Mouse (Mus musculus) Patski (cell line): ENCODE results near the gene Gm5797. TPM values are rescaled to one million over a fixed set of nuclear protein-coding genes. Genes with fewer than 3 reads are reported as not detected.
"Not testable (repeated sequence)": the region's sequence is repeated elsewhere in the genome, so short reads cannot be mapped to it uniquely, and the experiment has no call there.

Experiments used
- ATAC-seq: fragments of 100-300 bp; one replicate; pipeline ENCODE4 v1.8.0; 2021
- CTCF ChIA-PET: fragments of 350-600 bp; sonication (Branson Sonifier 250); formaldehyde crosslinking; loops from one replicate; lab custom pipeline; 2022; ENCODE audit warnings: inconsistent platforms; lab: Charles Lee
- POLR2A ChIA-PET: fragments of 350-600 bp; sonication (Branson Sonifier 250); formaldehyde crosslinking; loops from one replicate; lab custom pipeline; 2022; ENCODE audit warnings: antibody characterized with exemption, inconsistent platforms; lab: Charles Lee
- DNase-seq: peaks from one replicate; pipeline ENCODE4 v3.0.0-alpha.2; 2011; ENCODE audit warnings: low read depth, low spot score
- H3K27me3 ChIP-seq: fragments of 371-371 bp; one replicate; pipeline ENCODE4 v1.5.1; 2021
- in situ Hi-C: fragments of 300-500 bp; cut with MboI; formaldehyde crosslinking; loops from 3 replicates; pipeline ENCODE4 v1.11.1; 2018; ENCODE audit warnings: low pct_unique_long_range_greater_than_20kb, mixed read lengths
- polyA plus RNA-seq: library from polyadenylated mRNA; unstranded; gene quantifications from one replicate; pipeline ENCODE4 v1.2.3, GENCODE M21; 2021

Gm5797 gene
- not detected for polyA plus RNA-seq

DNA sequence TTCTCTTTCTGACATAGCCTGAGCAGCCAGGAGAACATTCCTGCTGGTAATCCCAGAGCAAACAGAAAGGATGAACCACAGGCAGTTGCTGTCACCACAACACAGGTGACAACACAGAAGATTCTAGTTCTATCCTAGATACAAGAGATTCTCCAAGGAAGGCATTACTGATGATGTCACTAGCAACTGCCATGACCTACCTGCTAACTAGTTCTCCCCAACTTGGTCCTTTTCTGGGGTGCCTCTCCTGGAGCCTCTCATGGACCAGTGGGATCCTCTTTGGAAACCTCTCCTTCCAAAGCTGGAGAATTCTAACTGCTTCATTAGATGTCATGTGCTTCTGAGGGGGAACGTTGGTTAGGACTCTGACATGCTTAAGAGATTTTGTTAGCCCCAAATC is at the start of gene Gm5797:
Gm5797 (minus strand) TSS at position 101 of the 400 bp plus-strand sequence.
- ATAC-seq, DNase-seq, in situ Hi-C loops, POLR2A ChIA-PET, CTCF ChIA-PET, H3K27me3 ChIP-seq: not testable (repeated sequence)

DNA sequence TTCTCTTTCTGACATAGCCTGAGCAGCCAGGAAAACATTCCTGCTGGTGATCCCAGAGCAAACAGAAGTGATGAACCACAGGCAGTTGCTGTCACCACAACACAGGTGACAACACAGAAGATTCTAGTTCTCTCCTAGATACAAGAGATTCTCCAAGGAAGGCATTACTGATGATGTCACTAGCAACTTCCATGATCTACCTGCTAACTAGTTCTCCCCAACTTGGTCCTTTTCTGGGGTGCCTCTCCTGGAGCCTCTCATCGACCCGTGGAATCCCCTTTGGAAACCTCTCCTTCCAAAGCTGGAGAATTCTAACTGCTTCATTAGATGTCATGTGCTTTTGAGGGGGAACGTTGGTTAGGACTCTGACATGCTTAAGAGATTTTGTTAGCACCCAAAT is 32.8 kb upstream of the Gm5797 start, which contains the start of gene Gm8374:
Gm8374 (minus strand) TSS at position 101 of the 400 bp plus-strand sequence.
- H3K27me3 ChIP-seq, in situ Hi-C loops, DNase-seq, ATAC-seq, CTCF ChIA-PET, POLR2A ChIA-PET: not testable (repeated sequence)

DNA sequence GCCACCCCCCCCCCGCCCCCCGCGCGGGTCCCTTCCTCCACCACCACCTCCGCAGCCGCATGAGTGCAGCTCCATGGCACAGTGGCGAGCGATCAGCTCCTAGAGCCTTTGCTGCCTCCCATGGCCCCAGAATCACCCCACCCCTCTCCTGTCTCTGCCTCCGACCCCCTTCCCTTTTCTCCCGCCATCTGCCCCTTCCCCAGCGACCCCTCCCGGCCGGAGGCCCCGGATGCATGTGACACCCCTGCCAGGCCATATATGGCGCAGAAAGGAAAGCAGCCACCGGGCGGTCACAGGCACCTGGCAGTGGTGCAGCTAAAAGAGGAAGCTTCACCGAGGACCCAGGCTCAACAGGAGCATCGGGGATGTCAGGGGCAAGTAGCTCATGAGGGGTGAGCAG is 17.1 kb downstream of the Gm5797 start:
- CTCF ChIA-PET, DNase-seq, in situ Hi-C loops, ATAC-seq, H3K27me3 ChIP-seq, POLR2A ChIA-PET: not testable (repeated sequence)

DNA sequence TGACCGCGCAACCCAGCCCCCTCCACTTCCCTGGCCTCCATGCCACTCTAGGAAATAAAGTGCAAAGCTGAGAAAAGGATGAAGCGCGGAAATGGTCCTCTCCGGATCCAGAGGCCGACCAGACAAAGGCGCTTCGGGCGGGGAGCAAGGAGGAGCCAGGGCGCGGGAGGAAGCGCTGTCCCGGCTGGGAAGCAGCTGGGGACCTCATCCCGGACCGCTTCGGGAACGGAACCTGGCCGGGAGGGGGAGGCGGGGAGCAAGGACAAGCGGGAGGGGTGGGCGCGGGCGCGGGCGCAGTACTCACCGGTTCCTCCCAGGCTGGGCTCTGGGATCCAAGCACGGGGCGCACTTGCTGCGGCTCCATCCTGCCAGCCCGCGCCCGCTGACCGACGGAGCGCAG is 17.5 kb downstream of the Gm5797 start, which contains the start of gene Gm3739:
Gm3739 (minus strand) TSS at position 389 of the 400 bp plus-strand sequence.
- POLR2A ChIA-PET, H3K27me3 ChIP-seq, ATAC-seq, CTCF ChIA-PET, DNase-seq, in situ Hi-C loops: not testable (repeated sequence)

Other genes with a start within 250 kb of the Gm5797 start
- 0.45 TPM for gene Gm3696, start 231.8 kb downstream of the Gm5797 start, polyA plus RNA-seq
- gene Gm6676, start 207.0 kb downstream of the Gm5797 start, polyA plus RNA-seq: not detected
- gene Gm3512, start 157.9 kb downstream of the Gm5797 start, polyA plus RNA-seq: 0.87 TPM
- not detected for gene Gm16434, start 137.9 kb downstream of the Gm5797 start, polyA plus RNA-seq
- gene Gm3727, start 67.7 kb downstream of the Gm5797 start, polyA plus RNA-seq: not detected
- gene Gm3739, start 17.3 kb downstream of the Gm5797 start, polyA plus RNA-seq: not detected
- not detected for gene Gm8374, start 32.7 kb upstream of the Gm5797 start, polyA plus RNA-seq
- gene Gm3755, start 118.5 kb upstream of the Gm5797 start, polyA plus RNA-seq: not detected
- not detected for gene Gm3752, start 151.4 kb upstream of the Gm5797 start, polyA plus RNA-seq
- not detected for gene Gm3558, start 236.2 kb upstream of the Gm5797 start, polyA plus RNA-seq